Comparison of ENCODE assay signal across 8 mouse cellular contexts in the genomic region with DNA sequence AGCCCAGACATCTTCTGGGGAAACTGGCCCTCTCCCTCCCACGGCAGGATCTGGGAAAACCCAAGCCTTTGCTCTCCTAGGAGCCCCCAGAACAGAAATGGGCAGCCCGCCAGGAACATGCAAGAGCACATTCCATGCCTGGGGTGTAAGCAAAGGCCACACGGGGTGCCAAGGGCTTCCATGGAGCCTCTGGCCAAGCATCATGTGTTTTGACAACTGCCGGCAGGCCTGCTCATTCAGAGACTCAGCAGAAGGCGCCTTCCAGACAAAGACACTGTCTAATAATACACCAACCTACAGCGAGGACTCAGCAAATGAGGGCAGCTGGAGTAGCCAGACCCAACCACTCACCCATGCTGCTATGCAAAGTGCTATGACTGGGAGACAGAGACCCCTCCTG. TPM values are rescaled to one million over a fixed set of nuclear protein-coding genes. Genes with fewer than 3 reads are reported as not detected.
DNase-seq lines count a peak whose midpoint lies in the region; ATAC-seq and TF ChIP-seq lines count a peak whose summit lies in the region.
"Had no signal": no experiment of that assay in that cellular context is flagged by ENCODE, and none has a peak within 500 bp of the region (broad histone marks: within the 10 kb centered on the region; RNA-seq: fewer than 3 reads in every experiment).

No protein-coding gene starts in this region.

- no peak overlapping the region for H3K4me2 ChIP-seq in heart, postnatal 0 days (ENCODE audit: low read depth, low read length)

- TF ChIP-seq EP300 in heart, postnatal 0 days (IDR thresholded peaks at IDR 0.05; ENCODE audit: low read depth) = peak; percentile 93

- peak overlapping the region; percentile 34; the same call in 1 of the 2 replicates for H3K9ac ChIP-seq in heart, postnatal 0 days (replicated peaks; ENCODE audit: low read depth, low read length)

- no peaks in the 10 kb centered on the region for H3K27me3 ChIP-seq in Patski
- no peaks in the 10 kb centered on the region for H3K27me3 ChIP-seq in heart, postnatal 0 days (ENCODE audit: control insufficient read depth, insufficient read depth, low read length)

- CTCF ChIA-PET in Patski (lab: Charles Lee) = interaction anchor here (0.9 to 1.8 kb wide), 3 partner anchors 9 to 52 kb away, joined by 3 to 5 read pairs (median 4); no protein-coding TSS in a partner anchor

- in situ Hi-C loops in Patski (cut with MboI; ENCODE audit: low pct_unique_long_range_greater_than_20kb) = loop anchor here (10.0 kb wide), 1 partner anchor 45 kb away; the partner anchor contains the start of gene Actn4

- peaks cover 77% of the 10 kb centered on the region for H3K4me1 ChIP-seq in heart, postnatal 0 days (ENCODE audit: control insufficient read depth, insufficient read depth)

- POLR2A ChIA-PET in Patski (lab: Charles Lee) = interaction anchor here (0.6 kb wide), 1 partner anchor 217 kb away, joined by 14 read pairs; no protein-coding TSS in a partner anchor

- no peak for TF ChIP-seq CTCF in Patski (IDR thresholded peaks at IDR 0.05)
- TF ChIP-seq CTCF in heart, postnatal 0 days (IDR thresholded peaks at IDR 0.05; ENCODE audit: low read depth) = no peak

- H3K36me3 ChIP-seq in heart, postnatal 0 days (replicated peaks; ENCODE audit: control insufficient read depth, insufficient read depth, low read length) = peaks cover 42% of the 10 kb centered on the region

- DNase-seq in Patski (ENCODE audit: low read depth, low spot score) = peak; percentile 95
- peak; percentile 77 to 87 for DNase-seq in adrenal gland, postnatal 36 days
- peak; percentile 83 for DNase-seq in fibroblast of lung, adult 2 months (ENCODE audit: low read depth)
- peak; percentile 92 for DNase-seq in heart, postnatal 0 days (ENCODE audit: low spot score)
- DNase-seq in kidney, postnatal 25 days = peak; percentile 86 to 94
- peak; percentile 79 for DNase-seq in urinary bladder, postnatal 10 days (ENCODE audit: low spot score)

- ATAC-seq in Patski = peak; percentile 80
- peak; percentile 85 for ATAC-seq in heart, postnatal 0 days (ENCODE audit: insufficient read depth, low read depth)
- ATAC-seq in megakaryocyte progenitor cell, adult 5-6 weeks (replicated peaks; ENCODE audit: poor library complexity) = 0 out of 2 replicates have a peak, but pooled peaks have one; percentile 3

- no peak overlapping the region for H3K4me3 ChIP-seq in heart, postnatal 0 days (ENCODE audit: low read depth, low read length)

- WGBS in heart, postnatal 0 days = 5% methylated on average over 6 of the region's 6 CpGs

- H3K9me3 ChIP-seq in heart, postnatal 0 days (replicated peaks; ENCODE audit: control insufficient read depth, low read length) = no peaks in the 10 kb centered on the region

- H3K27ac ChIP-seq in heart, postnatal 0 days (ENCODE audit: low read depth) = peak overlapping the region; percentile 97

RNA-seq across cellular contexts. Expression of gene Capn12, which starts 38.6 kb away (rescaled TPM):
- 0.06 TPM for polyA plus RNA-seq in Patski (2021)
- under 1 TPM; 0.30 to 0.33 TPM for total RNA-seq in adrenal gland, postnatal 36 days (2021)
- total RNA-seq in heart, postnatal 0 days (2014; rRNA removed; ENCODE audit: low replicate concordance) = not detected in 2 replicates
- 0.26 TPM in 2 replicates for polyA plus RNA-seq in heart, postnatal 0 days (2015; fragmentation: Nextera tagmentation; extraction: Ambion mirVana)
- not detected in 2 replicates for total RNA-seq in megakaryocyte progenitor cell, adult 5-6 weeks (2015)
- 0.24 TPM in 1 of 2 replicates, not detected in the other for total RNA-seq in megakaryocyte progenitor cell, adult 5-6 weeks (2017)
- total RNA-seq: hematopoietic stem cell, adult 5-6 weeks had no signal

RNA-seq across cellular contexts. Expression of gene Actn4, which starts 42.3 kb away (rescaled TPM):
- 485 TPM for polyA plus RNA-seq in Patski (2021)
- total RNA-seq in adrenal gland, postnatal 36 days (2021) = 100 to 1,000 TPM; 193 to 252 TPM
- 120 and 139 TPM in 2 replicates for total RNA-seq in heart, postnatal 0 days (2014; rRNA removed; ENCODE audit: low replicate concordance)
- 135 and 171 TPM in 2 replicates for polyA plus RNA-seq in heart, postnatal 0 days (2015; fragmentation: Nextera tagmentation; extraction: Ambion mirVana)
- 86.4 and 87.2 TPM in 2 replicates for total RNA-seq in megakaryocyte progenitor cell, adult 5-6 weeks (2015)
- total RNA-seq in megakaryocyte progenitor cell, adult 5-6 weeks (2017) = 47.1 and 49.5 TPM in 2 replicates

RNA-seq across cellular contexts. Expression of gene Lgals7, which starts 56.2 kb away (rescaled TPM):
- 0.74 TPM for polyA plus RNA-seq in Patski (2021)
- under 1 TPM; 0.72 to 0.86 TPM for total RNA-seq in adrenal gland, postnatal 36 days (2021)
- 5.0 TPM in 1 of 2 replicates, not detected in the other for total RNA-seq in heart, postnatal 0 days (2014; rRNA removed; ENCODE audit: low replicate concordance)
- 2.2 and 3.9 TPM in 2 replicates for polyA plus RNA-seq in heart, postnatal 0 days (2015; fragmentation: Nextera tagmentation; extraction: Ambion mirVana)
- total RNA-seq in megakaryocyte progenitor cell, adult 5-6 weeks (2015) = 0.52 TPM in 1 of 2 replicates, not detected in the other
- total RNA-seq in megakaryocyte progenitor cell, adult 5-6 weeks (2017) = not detected in 2 replicates
- total RNA-seq: hematopoietic stem cell, adult 5-6 weeks had no signal

Comparison
In these comparisons a context has a peak if more than half of its experiments do, and no peak if none do; other contexts are left out.
1. ATAC-seq: peak in every context shown above with its lines; median percentile 85 in heart, postnatal 0 days; 80 in Patski; 3 in megakaryocyte progenitor cell, adult 5-6 weeks.